Mouse (Mus musculus): ENCODE measurements at regions not wholly inside any gene's neighbourhood (a gene's known extent, or its start where the extent isn't known, plus 50 kb on each side); places are given as distances from the start of the nearest gene placed in this dataset.

DNA sequence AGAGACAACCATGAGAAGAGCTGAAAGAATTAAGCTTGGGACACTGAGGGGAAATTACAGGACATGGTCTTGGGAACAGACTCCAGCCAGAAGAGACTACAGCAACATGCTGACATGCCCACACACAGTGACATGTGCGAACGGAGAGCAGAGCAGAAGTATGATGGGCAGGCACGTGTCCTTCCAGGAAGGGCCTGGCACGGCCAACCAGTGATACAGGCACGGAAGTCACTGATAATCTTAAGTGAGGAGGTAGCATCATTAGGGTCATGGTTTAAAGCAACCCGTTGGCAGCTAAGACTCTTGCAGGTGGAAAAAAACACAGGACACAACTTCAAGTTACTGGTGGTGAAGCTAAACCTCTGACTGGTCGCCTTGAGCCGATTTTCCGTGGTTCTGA, 442.8 kb downstream of the Sox2 start:
- TF ChIP-seq POLR2A (IDR thresholded peaks at IDR 0.05; ENCODE audit: low read depth, low read length) (no peak), CTCF (IDR thresholded peaks at IDR 0.05; ENCODE audit: borderline replicate concordance, insufficient read depth, low read length) (no peak)
